Mouse (Mus musculus): ENCODE data around the gene Sorcs2. TPM values are rescaled to one million over a fixed set of nuclear protein-coding genes. Genes with fewer than 3 reads are reported as not detected.

Gene Sorcs2
- polyA plus RNA-seq, 1 experiment from 2014 or later = 9.9 TPM

GRCm38 (mm10) chr5:36166346-36167013 is 231.5 kb downstream of the Sorcs2 start:
- H3K9me3 ChIP-seq (ENCODE audit: control insufficient read depth, low read length) = no peaks in the 10 kb centered on the region
- no peaks in the 10 kb centered on the region for H3K27me3 ChIP-seq (ENCODE audit: control insufficient read depth, insufficient read depth, low read length)
- H3K4me1 ChIP-seq (ENCODE audit: control insufficient read depth in 2 of 2, insufficient read depth in 2 of 2, low read length in 2 of 2) = peaks cover 5 to 13% of the 10 kb centered on the region in 2 experiments
- H3K9ac ChIP-seq (ENCODE audit: low read length) = no peak overlapping the region
- 79% methylated on average over 6 of the region's 6 CpGs for WGBS
- no peak overlapping the region for H3K4me3 ChIP-seq (ENCODE audit: control insufficient read depth in 1 of 2, insufficient read depth in 1 of 2, low read depth in 1 of 2, low read length in 2 of 2)
- no peak overlapping the region for H3K27ac ChIP-seq (replicated peaks in 1 of 2; ENCODE audit: control insufficient read depth in 1 of 2, insufficient read depth in 1 of 2, low read depth in 2 of 2, low read length in 2 of 2)
- no peak for ATAC-seq (ENCODE audit: insufficient number of reproducible peaks, insufficient read depth, low FRiP score, low read depth)
- H3K4me2 ChIP-seq (ENCODE audit: low read length) = no peak overlapping the region
- H3K36me3 ChIP-seq (ENCODE audit: control insufficient read depth, insufficient read depth, low read length) = no peaks in the 10 kb centered on the region

GRCm38 (mm10) chr5:36165424-36166302 is 232.3 kb downstream of the Sorcs2 start:
- Histone ChIP-seq H3K36me3 (ENCODE audit: control insufficient read depth, insufficient read depth, low read length) (no peaks in the 10 kb centered on the region), H3K4me2 (ENCODE audit: low read length) (no peak overlapping the region), H3K4me1 (ENCODE audit: control insufficient read depth in 2 of 2, insufficient read depth in 2 of 2, low read length in 2 of 2) (peaks cover 5 to 13% of the 10 kb centered on the region in 2 experiments), H3K27me3 (ENCODE audit: control insufficient read depth, insufficient read depth, low read length) (no peaks in the 10 kb centered on the region), H3K27ac (replicated peaks in 1 of 2; ENCODE audit: control insufficient read depth in 1 of 2, insufficient read depth in 1 of 2, low read depth in 2 of 2, low read length in 2 of 2) (no peak overlapping the region), H3K9me3 (ENCODE audit: control insufficient read depth, low read length) (no peaks in the 10 kb centered on the region), H3K4me3 (ENCODE audit: control insufficient read depth in 1 of 2, insufficient read depth in 1 of 2, low read depth in 1 of 2, low read length in 2 of 2) (no peak overlapping the region), H3K9ac (ENCODE audit: low read length) (no peak overlapping the region)
- no peak for ATAC-seq (ENCODE audit: insufficient number of reproducible peaks, insufficient read depth, low FRiP score, low read depth)
- 82% methylated on average over 21 of the region's 21 CpGs for WGBS

- H3K9ac ChIP-seq (ENCODE audit: low read length) = no peak overlapping the region
- no peaks in the 10 kb centered on the region for H3K4me1 ChIP-seq (ENCODE audit: control insufficient read depth in 2 of 2, insufficient read depth in 2 of 2, low read length in 2 of 2)
- 64% methylated on average over 8 of the region's 8 CpGs for WGBS
- no peaks in the 10 kb centered on the region for H3K27me3 ChIP-seq (ENCODE audit: control insufficient read depth, insufficient read depth, low read length)
- no peaks in the 10 kb centered on the region for H3K36me3 ChIP-seq (ENCODE audit: control insufficient read depth, insufficient read depth, low read length)
- H3K4me3 ChIP-seq (ENCODE audit: control insufficient read depth in 1 of 2, insufficient read depth in 1 of 2, low read depth in 1 of 2, low read length in 2 of 2) = no peak overlapping the region
- H3K4me2 ChIP-seq (ENCODE audit: low read length) = no peak overlapping the region
- no peak overlapping the region for H3K27ac ChIP-seq (replicated peaks in 1 of 2; ENCODE audit: control insufficient read depth in 1 of 2, insufficient read depth in 1 of 2, low read depth in 2 of 2, low read length in 2 of 2)
- H3K9me3 ChIP-seq (ENCODE audit: control insufficient read depth, low read length) = no peaks in the 10 kb centered on the region
- ATAC-seq (ENCODE audit: insufficient number of reproducible peaks, insufficient read depth, low FRiP score, low read depth) = no peak
Observed at GRCm38 (mm10) chr5:36154879-36155485, 243.0 kb downstream of the Sorcs2 start.

- Histone ChIP-seq H3K27ac (replicated peaks in 1 of 2; ENCODE audit: control insufficient read depth in 1 of 2, insufficient read depth in 1 of 2, low read depth in 2 of 2, low read length in 2 of 2) (no peak overlapping the region), H3K4me3 (ENCODE audit: control insufficient read depth in 1 of 2, insufficient read depth in 1 of 2, low read depth in 1 of 2, low read length in 2 of 2) (no peak overlapping the region), H3K9ac (ENCODE audit: low read length) (no peak overlapping the region), H3K9me3 (ENCODE audit: control insufficient read depth, low read length) (no peaks in the 10 kb centered on the region), H3K4me2 (ENCODE audit: low read length) (no peak overlapping the region), H3K27me3 (ENCODE audit: control insufficient read depth, insufficient read depth, low read length) (no peaks in the 10 kb centered on the region), H3K4me1 (ENCODE audit: control insufficient read depth in 2 of 2, insufficient read depth in 2 of 2, low read length in 2 of 2) (no peaks in the 10 kb centered on the region), H3K36me3 (ENCODE audit: control insufficient read depth, insufficient read depth, low read length) (no peaks in the 10 kb centered on the region)
- WGBS = 54% methylated on average over 2 of the region's 2 CpGs
- no peak for ATAC-seq (ENCODE audit: insufficient number of reproducible peaks, insufficient read depth, low FRiP score, low read depth)
Observed at GRCm38 (mm10) chr5:36153261-36153660, 244.7 kb downstream of the Sorcs2 start.

GRCm38 (mm10) chr5:36151086-36151485 is 246.9 kb downstream of the Sorcs2 start:
- no peak overlapping the region for H3K9ac ChIP-seq (ENCODE audit: low read length)
- no peak overlapping the region for H3K27ac ChIP-seq (replicated peaks in 1 of 2; ENCODE audit: control insufficient read depth in 1 of 2, insufficient read depth in 1 of 2, low read depth in 2 of 2, low read length in 2 of 2)
- H3K4me3 ChIP-seq (ENCODE audit: control insufficient read depth in 1 of 2, insufficient read depth in 1 of 2, low read depth in 1 of 2, low read length in 2 of 2) = no peak overlapping the region
- H3K4me2 ChIP-seq (ENCODE audit: low read length) = no peak overlapping the region
- H3K4me1 ChIP-seq (ENCODE audit: control insufficient read depth in 2 of 2, insufficient read depth in 2 of 2, low read length in 2 of 2) = peaks cover 4 to 6% of the 10 kb centered on the region in 2 experiments; a peak in 2 of 4 replicates
- no peaks in the 10 kb centered on the region for H3K9me3 ChIP-seq (ENCODE audit: control insufficient read depth, low read length)
- 77% methylated on average over 8 of the region's 8 CpGs for WGBS
- H3K27me3 ChIP-seq (ENCODE audit: control insufficient read depth, insufficient read depth, low read length) = no peaks in the 10 kb centered on the region
- no peak for ATAC-seq (ENCODE audit: insufficient number of reproducible peaks, insufficient read depth, low FRiP score, low read depth)
- H3K36me3 ChIP-seq (ENCODE audit: control insufficient read depth, insufficient read depth, low read length) = no peaks in the 10 kb centered on the region

- Histone ChIP-seq H3K27me3 (ENCODE audit: control insufficient read depth, insufficient read depth, low read length) (no peaks in the 10 kb centered on the region), H3K9me3 (ENCODE audit: control insufficient read depth, low read length) (no peaks in the 10 kb centered on the region), H3K4me2 (ENCODE audit: low read length) (no peak overlapping the region), H3K36me3 (ENCODE audit: control insufficient read depth, insufficient read depth, low read length) (no peaks in the 10 kb centered on the region), H3K9ac (ENCODE audit: low read length) (no peak overlapping the region), H3K27ac (replicated peaks in 1 of 2; ENCODE audit: control insufficient read depth in 1 of 2, insufficient read depth in 1 of 2, low read depth in 2 of 2, low read length in 2 of 2) (no peak overlapping the region), H3K4me3 (ENCODE audit: control insufficient read depth in 1 of 2, insufficient read depth in 1 of 2, low read depth in 1 of 2, low read length in 2 of 2) (no peak overlapping the region), H3K4me1 (ENCODE audit: control insufficient read depth in 2 of 2, insufficient read depth in 2 of 2, low read length in 2 of 2) (peaks cover 4 to 10% of the 10 kb centered on the region in 2 experiments; a peak in 3 of 4 replicates)
- ATAC-seq (ENCODE audit: insufficient number of reproducible peaks, insufficient read depth, low FRiP score, low read depth) = no peak
- 59% methylated on average over 8 of the region's 8 CpGs for WGBS
Observed at GRCm38 (mm10) chr5:36149098-36149497, 248.8 kb downstream of the Sorcs2 start.

GRCm38 (mm10) chr5:36146589-36146988 is 251.3 kb downstream of the Sorcs2 start:
- Histone ChIP-seq H3K4me1 (ENCODE audit: control insufficient read depth in 2 of 2, insufficient read depth in 2 of 2, low read length in 2 of 2) (peaks cover 4 to 10% of the 10 kb centered on the region in 2 experiments; a peak in 3 of 4 replicates), H3K27me3 (ENCODE audit: control insufficient read depth, insufficient read depth, low read length) (no peaks in the 10 kb centered on the region), H3K4me2 (ENCODE audit: low read length) (no peak overlapping the region), H3K9me3 (ENCODE audit: control insufficient read depth, low read length) (no peaks in the 10 kb centered on the region), H3K4me3 (ENCODE audit: control insufficient read depth in 1 of 2, insufficient read depth in 1 of 2, low read depth in 1 of 2, low read length in 2 of 2) (no peak overlapping the region), H3K9ac (ENCODE audit: low read length) (no peak overlapping the region), H3K36me3 (ENCODE audit: control insufficient read depth, insufficient read depth, low read length) (no peaks in the 10 kb centered on the region), H3K27ac (replicated peaks in 1 of 2; ENCODE audit: control insufficient read depth in 1 of 2, insufficient read depth in 1 of 2, low read depth in 2 of 2, low read length in 2 of 2) (no peak overlapping the region)
- WGBS = 80% methylated on average over 2 of the region's 2 CpGs
- ATAC-seq (ENCODE audit: insufficient number of reproducible peaks, insufficient read depth, low FRiP score, low read depth) = no peak

All from heart, embryonic 14.5 days (tissue).